24 mouse cellular contexts compared by ENCODE assay signal in the genomic region with DNA sequence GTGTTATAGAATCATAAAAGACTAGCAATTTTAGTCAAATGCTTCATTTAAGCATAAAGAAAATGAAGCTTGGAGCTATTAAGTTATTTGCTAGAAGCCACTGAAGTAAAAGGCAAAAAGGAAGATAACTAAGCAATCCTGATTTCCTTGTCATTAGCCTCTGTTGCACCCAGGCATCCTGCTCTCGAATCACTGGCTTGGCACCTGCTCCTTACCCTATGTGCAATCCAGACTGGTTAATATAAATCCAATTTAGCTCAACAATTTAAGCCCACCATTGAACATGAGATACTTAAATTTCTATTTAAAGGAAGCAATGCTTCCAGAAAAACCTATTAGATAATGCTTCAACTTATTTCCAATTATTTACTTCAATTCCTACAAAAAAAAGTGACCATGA.
A peak's percentile ranks its signal among the peaks of the same experiment; 100 is the strongest.
DNase-seq lines count a peak whose midpoint lies in the region; ATAC-seq lines count a peak whose summit lies in the region.
"Had no signal": no experiment of that assay in that cellular context is flagged by ENCODE, and none has a peak within 500 bp of the region (broad histone marks: within the 10 kb centered on the region; RNA-seq: fewer than 3 reads in every experiment).

No protein-coding gene starts in this region.

- WGBS in forebrain, embryonic 14.5 days = 44% methylated on average over 1 of the region's 1 CpGs
- 86% methylated on average over 1 of the region's 1 CpGs for WGBS in forebrain, embryonic 10.5 days
- WGBS in forebrain, embryonic 16.5 days = 27% methylated on average over 1 of the region's 1 CpGs

- H3K27ac ChIP-seq in forebrain, embryonic 14.5 days (ENCODE audit: low read depth, low read length) = no peak overlapping the region; the same call in 1 of the 2 replicates
- no peak overlapping the region for H3K27ac ChIP-seq in forebrain, embryonic 10.5 days
- H3K27ac ChIP-seq in forebrain, embryonic 16.5 days (ENCODE audit: low read length) = peak overlapping the region; percentile 79
- H3K27ac ChIP-seq: heart, embryonic 15.5 days; hindbrain, embryonic 10.5 days; hindbrain, embryonic 13.5 days; intestine, embryonic 15.5 days had no signal

- ATAC-seq in forebrain, embryonic 14.5 days = peak; percentile 82; the same call in 1 of the 2 replicates
- peak; percentile 82 for ATAC-seq in forebrain, embryonic 16.5 days
- ATAC-seq: intestine, embryonic 15.5 days; Patski had no signal

- H3K9me3 ChIP-seq in forebrain, embryonic 14.5 days (replicated peaks; ENCODE audit: control insufficient read depth, low read length) = no peaks in the 10 kb centered on the region
- H3K9me3 ChIP-seq in forebrain, embryonic 10.5 days = no peaks in the 10 kb centered on the region
- no peaks in the 10 kb centered on the region for H3K9me3 ChIP-seq in forebrain, embryonic 16.5 days (ENCODE audit: control insufficient read depth, low read length)
- H3K9me3 ChIP-seq: heart, embryonic 15.5 days; hindbrain, embryonic 10.5 days; hindbrain, embryonic 13.5 days; intestine, embryonic 15.5 days had no signal

- H3K9ac ChIP-seq in forebrain, embryonic 14.5 days (ENCODE audit: low read length) = no peak overlapping the region
- H3K9ac ChIP-seq in forebrain, embryonic 16.5 days (replicated peaks; ENCODE audit: low read depth, low read length) = no peak overlapping the region
- H3K9ac ChIP-seq: heart, embryonic 12.5 days; heart, embryonic 15.5 days; hindbrain, embryonic 13.5 days; intestine, embryonic 15.5 days had no signal

- no peak overlapping the region for H3K4me3 ChIP-seq in forebrain, embryonic 14.5 days (ENCODE audit: low read depth, low read length)
- H3K4me3 ChIP-seq in forebrain, embryonic 10.5 days = no peak overlapping the region
- H3K4me3 ChIP-seq in forebrain, embryonic 16.5 days (replicated peaks; ENCODE audit: low read length) = no peak overlapping the region
- H3K4me3 ChIP-seq: heart, embryonic 12.5 days; heart, embryonic 15.5 days; hindbrain, embryonic 10.5 days; hindbrain, embryonic 13.5 days; intestine, embryonic 15.5 days had no signal

- H3K4me1 ChIP-seq in forebrain, embryonic 14.5 days (ENCODE audit: control insufficient read depth, insufficient read depth, low read length) = no peaks in the 10 kb centered on the region
- H3K4me1 ChIP-seq in forebrain, embryonic 10.5 days = no peaks in the 10 kb centered on the region
- peaks cover 7% of the 10 kb centered on the region for H3K4me1 ChIP-seq in forebrain, embryonic 16.5 days (replicated peaks; ENCODE audit: control insufficient read depth, insufficient read depth, low read length)
- H3K4me1 ChIP-seq: heart, embryonic 12.5 days; heart, embryonic 15.5 days; hindbrain, embryonic 10.5 days; hindbrain, embryonic 13.5 days; intestine, embryonic 15.5 days had no signal

- no peak overlapping the region for H3K4me2 ChIP-seq in forebrain, embryonic 14.5 days (ENCODE audit: low read length)
- H3K4me2 ChIP-seq in forebrain, embryonic 16.5 days (ENCODE audit: low read length) = no peak overlapping the region
- H3K4me2 ChIP-seq: heart, embryonic 12.5 days; heart, embryonic 15.5 days; hindbrain, embryonic 13.5 days; intestine, embryonic 15.5 days had no signal

- DNase-seq in cerebellum, postnatal 14 days = peak; percentile 12 to 44
- DNase-seq in cerebellum, adult 8-10 months = no peak
- peak; percentile 53 for DNase-seq in forebrain, embryonic 14.5 days (ENCODE audit: low spot score)
- DNase-seq in forebrain, embryonic 10.5 days (ENCODE audit: extremely low spot score, low spot score) = no peak
- DNase-seq in brain, adult 2 months (ENCODE audit: low read depth, low spot score) = peak; percentile 16
- DNase-seq in urinary bladder, postnatal 10 days (ENCODE audit: low spot score) = no peak
- DNase-seq: adrenal gland, postnatal 10 days; adrenal gland, postnatal 36 days; B cell, adult 2 months; gastrocnemius, postnatal 25 days; heart, adult 18-20 months; heart, postnatal 10 days; heart, postnatal 36 days; kidney, adult 11 months; kidney, adult 8-10 months had no signal

- no peaks in the 10 kb centered on the region for H3K27me3 ChIP-seq in forebrain, embryonic 14.5 days (replicated peaks; ENCODE audit: control insufficient read depth, insufficient read depth, low read length)
- H3K27me3 ChIP-seq in forebrain, embryonic 10.5 days (ENCODE audit: poor library complexity, severe bottlenecking) = no peaks in the 10 kb centered on the region
- H3K27me3 ChIP-seq in forebrain, embryonic 16.5 days (replicated peaks; ENCODE audit: control insufficient read depth, insufficient read depth, low read length) = no peaks in the 10 kb centered on the region
- H3K27me3 ChIP-seq: CH12.LX; heart, embryonic 12.5 days; heart, embryonic 15.5 days; hindbrain, embryonic 13.5 days; intestine, embryonic 15.5 days; Patski had no signal

- H3K36me3 ChIP-seq in forebrain, embryonic 14.5 days (ENCODE audit: control insufficient read depth, insufficient read depth, low read length) = no peaks in the 10 kb centered on the region
- H3K36me3 ChIP-seq in forebrain, embryonic 10.5 days (replicated peaks) = no peaks in the 10 kb centered on the region
- H3K36me3 ChIP-seq in forebrain, embryonic 16.5 days (ENCODE audit: control insufficient read depth, insufficient read depth) = no peaks in the 10 kb centered on the region
- H3K36me3 ChIP-seq: G1E; heart, embryonic 12.5 days; heart, embryonic 15.5 days; hindbrain, embryonic 10.5 days; hindbrain, embryonic 13.5 days; intestine, embryonic 15.5 days had no signal

Comparison
In these comparisons a context has a peak if more than half of its experiments do, and no peak if none do; other contexts are left out.
1. DNase-seq: peak in cerebellum, postnatal 14 days (2 of 2), forebrain, embryonic 14.5 days (single experiment) and brain, adult 2 months (single experiment); none in cerebellum, adult 8-10 months (single experiment), forebrain, embryonic 10.5 days (single experiment) and urinary bladder, postnatal 10 days (single experiment).